In the genomic region with DNA sequence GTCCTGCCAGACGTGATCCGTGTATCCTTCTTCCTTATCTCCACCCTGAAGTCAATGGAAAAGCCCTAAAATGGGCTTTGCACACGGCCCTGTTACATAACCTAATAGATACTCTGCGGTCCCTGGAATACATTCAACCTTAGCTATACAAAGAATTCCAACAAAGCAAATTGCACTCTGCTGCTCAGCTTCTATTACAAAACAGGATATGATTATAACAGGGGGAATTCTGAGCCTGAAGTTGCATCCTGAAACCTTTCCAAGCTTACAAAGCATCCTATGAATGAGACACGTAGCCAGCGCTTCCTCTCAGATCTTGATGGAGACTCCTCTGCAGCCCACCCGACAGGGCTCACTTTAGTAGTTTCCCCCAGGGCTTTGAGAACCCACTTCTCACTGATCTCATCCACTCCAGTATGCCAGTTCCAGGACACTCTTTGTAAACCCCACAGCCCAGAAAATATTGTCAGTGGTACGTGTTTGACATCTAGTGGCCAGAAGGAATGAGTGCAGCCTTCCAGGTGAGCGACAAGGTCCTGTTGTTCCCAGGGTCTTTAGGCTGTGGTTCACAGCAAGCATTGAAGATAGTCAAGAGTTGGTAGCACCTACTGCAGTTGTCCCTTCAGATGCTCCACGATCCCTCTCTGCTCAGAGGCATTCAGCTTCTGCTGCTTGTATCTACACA, we compare ENCODE assay signal across 13 mouse cellular contexts.
DNase-seq lines count a peak whose midpoint lies in the region; ATAC-seq and TF ChIP-seq lines count a peak whose summit lies in the region.
"Had no signal": no experiment of that assay in that cellular context is flagged by ENCODE, and none has a peak within 500 bp of the region (broad histone marks: within the 10 kb centered on the region; RNA-seq: fewer than 3 reads in every experiment).

No protein-coding gene starts in this region.

- no peak for TF ChIP-seq EP300 in liver, embryonic 14.5 days (IDR thresholded peaks at IDR 0.05; ENCODE audit: low read depth)

- H3K9me3 ChIP-seq in liver, embryonic 14.5 days (ENCODE audit: control insufficient read depth, low read length): no peaks in the 10 kb centered on the region
- no peaks in the 10 kb centered on the region for H3K9me3 ChIP-seq in liver, embryonic 12.5 days (replicated peaks)
- H3K9me3 ChIP-seq: lung, embryonic 15.5 days had no signal

- DNase-seq in frontal cortex, postnatal 25 days (ENCODE audit: low spot score in 2 of 2): no peak
- no peak for DNase-seq in liver, embryonic 14.5 days (ENCODE audit: low read depth in 3 of 3, low spot score in 3 of 3)
- peak; percentile 56 for DNase-seq in R1 (ENCODE audit: low read depth, low spot score)
- no peak for DNase-seq in adrenal gland, adult 8-10 months
- no peak for DNase-seq in thymus, postnatal 25 days
- DNase-seq: adrenal gland, adult 2 months; cerebellum, adult 9-10 months; kidney, adult 18-20 months had no signal

- H3K4me2 ChIP-seq in liver, embryonic 14.5 days (ENCODE audit: low read depth): no peak overlapping the region
- H3K4me2 ChIP-seq in liver, embryonic 12.5 days: no peak overlapping the region
- H3K4me2 ChIP-seq: lung, embryonic 15.5 days had no signal

- no peak overlapping the region for H3K27ac ChIP-seq in liver, embryonic 14.5 days
- H3K27ac ChIP-seq in liver, embryonic 12.5 days: no peak overlapping the region
- H3K27ac ChIP-seq: lung, embryonic 15.5 days had no signal

- 65% methylated on average over 10 of the region's 10 CpGs for WGBS in liver, embryonic 14.5 days (ENCODE audit: insufficient replicate concordance)
- WGBS in liver, embryonic 12.5 days (ENCODE audit: insufficient replicate concordance): 70% methylated on average over 10 of the region's 10 CpGs

- peak; percentile 7; the same call in 1 of the 2 replicates for ATAC-seq in frontal cortex, adult (ENCODE audit: low TSS enrichment)
- no peak for ATAC-seq in liver, embryonic 14.5 days (ENCODE audit: insufficient read depth)
- no peak for ATAC-seq in liver, embryonic 12.5 days
- peak; percentile 40; the same call in 1 of the 2 replicates for ATAC-seq in granulocyte monocyte progenitor cell, adult 5-6 weeks (replicated peaks; ENCODE audit: poor library complexity, severe bottlenecking)

- no peak overlapping the region for H3K4me3 ChIP-seq in liver, embryonic 14.5 days (ENCODE audit: insufficient read depth in 1 of 2, low read depth in 2 of 2, low read length in 2 of 2)
- no peak overlapping the region for H3K4me3 ChIP-seq in liver, embryonic 12.5 days
- H3K4me3 ChIP-seq: lung, embryonic 15.5 days; myocyte had no signal

- TF ChIP-seq CTCF in liver, embryonic 14.5 days (IDR thresholded peaks at IDR 0.05; ENCODE audit: low read depth): peak; percentile 45

- no peak overlapping the region for H3K9ac ChIP-seq in liver, embryonic 14.5 days (replicated peaks)
- no peak overlapping the region for H3K9ac ChIP-seq in liver, embryonic 12.5 days
- H3K9ac ChIP-seq: lung, embryonic 15.5 days had no signal

- no peaks in the 10 kb centered on the region for H3K4me1 ChIP-seq in liver, embryonic 14.5 days (replicated peaks; ENCODE audit: control insufficient read depth in 2 of 2, insufficient read depth in 2 of 2, low read length in 1 of 2)
- H3K4me1 ChIP-seq in liver, embryonic 12.5 days: no peaks in the 10 kb centered on the region
- H3K4me1 ChIP-seq: lung, embryonic 15.5 days had no signal

- no peaks in the 10 kb centered on the region for H3K36me3 ChIP-seq in liver, embryonic 14.5 days (replicated peaks; ENCODE audit: control insufficient read depth, insufficient read depth, low read depth)
- H3K36me3 ChIP-seq in liver, embryonic 12.5 days: no peaks in the 10 kb centered on the region
- H3K36me3 ChIP-seq: lung, embryonic 15.5 days had no signal

- no peaks in the 10 kb centered on the region for H3K27me3 ChIP-seq in liver, embryonic 14.5 days (ENCODE audit: control insufficient read depth, insufficient read depth, low read length)
- H3K27me3 ChIP-seq in liver, embryonic 12.5 days (replicated peaks): no peaks in the 10 kb centered on the region
- H3K27me3 ChIP-seq: lung, embryonic 15.5 days had no signal

Comparison
In these comparisons a context has a peak if more than half of its experiments do, and no peak if none do; other contexts are left out.
1. ATAC-seq: peak in frontal cortex, adult (single experiment) and granulocyte monocyte progenitor cell, adult 5-6 weeks (single experiment); none in liver, embryonic 14.5 days (single experiment) and liver, embryonic 12.5 days (single experiment).